Mouse (Mus musculus) heart, embryonic 10.5 days (tissue): ENCODE data around the gene Fbxl17. TPM values are rescaled to one million over a fixed set of nuclear protein-coding genes. Genes with fewer than 3 reads are reported as not detected.

Experiments used
- DNase-seq: peaks from one replicate; pipeline ENCODE4 v3.0.0-alpha.2; 2017; ENCODE audit warnings: low spot score
- H3K27ac ChIP-seq: fragments of 300-500 bp; sonication (generic); 2 replicates; pipeline ENCODE4 v1.5.1; 2016; ENCODE audit warnings: mild to moderate bottlenecking
- H3K27me3 ChIP-seq: fragments of 300-500 bp; sonication (generic); 2 replicates; pipeline ENCODE4 v1.6.1; 2016; ENCODE audit warnings: mild to moderate bottlenecking; ENCODE audit not compliant: poor library complexity, insufficient read depth, severe bottlenecking
- H3K36me3 ChIP-seq: fragments of 300-500 bp; sonication (generic); 2 replicates; pipeline ENCODE4 v1.6.1; 2016; ENCODE audit warnings: mild to moderate bottlenecking, moderate library complexity
- H3K4me1 ChIP-seq: fragments of 300-500 bp; sonication (generic); 2 replicates; pipeline ENCODE4 v1.6.1; 2016; ENCODE audit warnings: mild to moderate bottlenecking
- H3K4me3 ChIP-seq: fragments of 300-500 bp; sonication (generic); 2 replicates; pipeline ENCODE4 v1.5.1; 2016; ENCODE audit warnings: mild to moderate bottlenecking, moderate library complexity
- H3K9me3 ChIP-seq: fragments of 300-500 bp; sonication (generic); 2 replicates; pipeline ENCODE4 v1.6.1; 2016; ENCODE audit warnings: mild to moderate bottlenecking, moderate library complexity
- WGBS: fragments of 180-500 bp; shearing (Covaris S2); methylation state at CpG from one replicate; pipeline ENCODE4 v1.1.7; 2016; 5-methylcytosine and 5-hydroxymethylcytosine counted together
- polyA plus RNA-seq: library from polyadenylated mRNA; unstranded; fragments of >200 nt; fragmentation: Nextera tagmentation; extraction: Ambion mirVana; gene quantifications from 2 replicates; pipeline ENCODE4 v1.2.1, GENCODE M21; 2016

The Fbxl17 gene
- polyA plus RNA-seq, 1 experiment from 2014 or later = 4.2 TPM

- DNase-seq = no peak
- no peaks in the 10 kb centered on the region for H3K9me3 ChIP-seq
- WGBS = 84% methylated on average over 11 of the region's 11 CpGs
- H3K4me1 ChIP-seq = peaks cover 7% of the 10 kb centered on the region; the same call in 1 of the 2 replicates
- H3K27me3 ChIP-seq = no peaks in the 10 kb centered on the region
- H3K4me3 ChIP-seq = no peak overlapping the region
- peaks cover 10% of the 10 kb centered on the region for H3K36me3 ChIP-seq
- no peak overlapping the region for H3K27ac ChIP-seq
These were observed 157.4 kb downstream of the Fbxl17 start for GRCm38 (mm10) chr17:63342440-63342839.

GRCm38 (mm10) chr17:63341203-63341602, 158.6 kb downstream of the Fbxl17 start:
- Histone ChIP-seq H3K9me3 (no peaks in the 10 kb centered on the region), H3K27ac (no peak overlapping the region), H3K4me3 (no peak overlapping the region), H3K27me3 (no peaks in the 10 kb centered on the region), H3K4me1 (peaks cover 7% of the 10 kb centered on the region; the same call in 1 of the 2 replicates), H3K36me3 (no peaks in the 10 kb centered on the region)
- no peak for DNase-seq
- WGBS = 81% methylated on average over 3 of the region's 3 CpGs

GRCm38 (mm10) chr17:63328888-63329287, 170.9 kb downstream of the Fbxl17 start:
- no peaks in the 10 kb centered on the region for H3K27me3 ChIP-seq
- no peaks in the 10 kb centered on the region for H3K36me3 ChIP-seq
- H3K4me1 ChIP-seq = peaks cover 2% of the 10 kb centered on the region; the same call in 1 of the 2 replicates
- no peak for DNase-seq
- 48% methylated on average over 2 of the region's 2 CpGs for WGBS
- no peak overlapping the region for H3K27ac ChIP-seq
- no peaks in the 10 kb centered on the region for H3K9me3 ChIP-seq
- H3K4me3 ChIP-seq = no peak overlapping the region

GRCm38 (mm10) chr17:63326227-63326626, 173.6 kb downstream of the Fbxl17 start:
- WGBS = 83% methylated on average over 5 of the region's 5 CpGs
- Histone ChIP-seq H3K4me1 (peaks cover 14% of the 10 kb centered on the region; the same call in 1 of the 2 replicates), H3K9me3 (no peaks in the 10 kb centered on the region), H3K27ac (no peak overlapping the region), H3K4me3 (no peak overlapping the region), H3K36me3 (no peaks in the 10 kb centered on the region), H3K27me3 (no peaks in the 10 kb centered on the region)
- DNase-seq = no peak

GRCm38 (mm10) chr17:63324672-63325071, 175.1 kb downstream of the Fbxl17 start:
- H3K27ac ChIP-seq = no peak overlapping the region
- H3K4me3 ChIP-seq = no peak overlapping the region
- peaks cover 19% of the 10 kb centered on the region; the same call in 1 of the 2 replicates for H3K4me1 ChIP-seq
- no peaks in the 10 kb centered on the region for H3K36me3 ChIP-seq
- no peaks in the 10 kb centered on the region for H3K9me3 ChIP-seq
- H3K27me3 ChIP-seq = no peaks in the 10 kb centered on the region
- DNase-seq = no peak
- WGBS = 84% methylated on average over 2 of the region's 2 CpGs

GRCm38 (mm10) chr17:63324039-63324438, 175.8 kb downstream of the Fbxl17 start:
- H3K27ac ChIP-seq = no peak overlapping the region
- H3K9me3 ChIP-seq = no peaks in the 10 kb centered on the region
- H3K4me3 ChIP-seq = no peak overlapping the region
- H3K27me3 ChIP-seq = no peaks in the 10 kb centered on the region
- WGBS = 31% methylated on average over 2 of the region's 2 CpGs
- no peaks in the 10 kb centered on the region for H3K36me3 ChIP-seq
- H3K4me1 ChIP-seq = peaks cover 17% of the 10 kb centered on the region; the same call in 1 of the 2 replicates
- no peak for DNase-seq

GRCm38 (mm10) chr17:63322846-63323245, 177.0 kb downstream of the Fbxl17 start:
- peaks cover 16% of the 10 kb centered on the region; the same call in 1 of the 2 replicates for H3K4me1 ChIP-seq
- no peak for DNase-seq
- H3K27me3 ChIP-seq = no peaks in the 10 kb centered on the region
- H3K4me3 ChIP-seq = no peak overlapping the region
- 75% methylated on average over 7 of the region's 7 CpGs for WGBS
- no peak overlapping the region for H3K27ac ChIP-seq
- no peaks in the 10 kb centered on the region for H3K36me3 ChIP-seq
- no peaks in the 10 kb centered on the region for H3K9me3 ChIP-seq

- no peaks in the 10 kb centered on the region for H3K36me3 ChIP-seq
- no peak for DNase-seq
- no peaks in the 10 kb centered on the region for H3K9me3 ChIP-seq
- H3K4me3 ChIP-seq = no peak overlapping the region
- peaks cover 21% of the 10 kb centered on the region for H3K4me1 ChIP-seq
- H3K27ac ChIP-seq = no peak overlapping the region
- WGBS = 33% methylated on average over 5 of the region's 5 CpGs
- H3K27me3 ChIP-seq = no peaks in the 10 kb centered on the region
These were observed 178.5 kb downstream of the Fbxl17 start for GRCm38 (mm10) chr17:63321290-63321689.

- H3K27me3 ChIP-seq = no peaks in the 10 kb centered on the region
- DNase-seq = no peak
- H3K27ac ChIP-seq = 0 out of 2 replicates have a peak overlapping the region, but pooled peaks have one; percentile 0
- H3K4me1 ChIP-seq = peaks cover 23% of the 10 kb centered on the region
- no peaks in the 10 kb centered on the region for H3K9me3 ChIP-seq
- 47% methylated on average over 7 of the region's 7 CpGs for WGBS
- no peak overlapping the region for H3K4me3 ChIP-seq
- peaks cover 5% of the 10 kb centered on the region; the same call in 1 of the 2 replicates for H3K36me3 ChIP-seq
These were observed 182.3 kb downstream of the Fbxl17 start for GRCm38 (mm10) chr17:63317518-63317917.

GRCm38 (mm10) chr17:63315646-63316480, 184.0 kb downstream of the Fbxl17 start:
- 80% methylated on average over 12 of the region's 12 CpGs for WGBS
- no peak for DNase-seq

GRCm38 (mm10) chr17:63312804-63313203, 187.0 kb downstream of the Fbxl17 start:
- Histone ChIP-seq H3K36me3 (peaks cover 5% of the 10 kb centered on the region; the same call in 1 of the 2 replicates), H3K27me3 (no peaks in the 10 kb centered on the region), H3K4me3 (no peak overlapping the region), H3K4me1 (peaks cover 11% of the 10 kb centered on the region), H3K27ac (no peak overlapping the region), H3K9me3 (no peaks in the 10 kb centered on the region)
- WGBS = 92% methylated on average over 3 of the region's 3 CpGs
- DNase-seq = no peak

More at GRCm38 (mm10) chr17:63315646-63316480, 184.0 kb downstream of the Fbxl17 start:
- Histone ChIP-seq H3K36me3 (peaks cover 5% of the 10 kb centered on the region; the same call in 1 of the 2 replicates), H3K4me3 (no peak overlapping the region), H3K27ac (no peak overlapping the region), H3K9me3 (no peaks in the 10 kb centered on the region), H3K27me3 (no peaks in the 10 kb centered on the region), H3K4me1 (peaks cover 14% of the 10 kb centered on the region)

- DNase-seq = no peak
- Histone ChIP-seq H3K4me1 (peaks cover 7% of the 10 kb centered on the region), H3K36me3 (peaks cover 5% of the 10 kb centered on the region; the same call in 1 of the 2 replicates), H3K4me3 (no peak overlapping the region), H3K27ac (no peak overlapping the region), H3K27me3 (no peaks in the 10 kb centered on the region), H3K9me3 (no peaks in the 10 kb centered on the region)
- 75% methylated on average over 10 of the region's 10 CpGs for WGBS
These were observed 187.5 kb downstream of the Fbxl17 start for GRCm38 (mm10) chr17:63312330-63312729.

GRCm38 (mm10) chr17:63311613-63312012, 188.2 kb downstream of the Fbxl17 start:
- Histone ChIP-seq H3K36me3 (peaks cover 5% of the 10 kb centered on the region; the same call in 1 of the 2 replicates), H3K4me3 (no peak overlapping the region), H3K9me3 (no peaks in the 10 kb centered on the region), H3K27me3 (no peaks in the 10 kb centered on the region), H3K4me1 (peaks cover 7% of the 10 kb centered on the region; the same call in 1 of the 2 replicates), H3K27ac (no peak overlapping the region)
- no peak for DNase-seq
- 75% methylated on average over 3 of the region's 3 CpGs for WGBS
